Mouse (Mus musculus) C2C12 (cell line): ENCODE data around the gene Irgq. TPM values are rescaled to one million over a fixed set of nuclear protein-coding genes. Genes with fewer than 3 reads are reported as not detected.

ENCODE experiments used
- H3K27me3 ChIP-seq: one replicate; pipeline ENCODE4 v1.6.1; 2011; ENCODE audit not compliant: control insufficient read depth, insufficient read depth, insufficient read length
- H3K36me3 ChIP-seq: one replicate; pipeline ENCODE4 v1.6.1; 2011; ENCODE audit not compliant: control insufficient read depth, insufficient read depth
- H3K4me3 ChIP-seq: one replicate; pipeline ENCODE4 v1.5.1; 2011; ENCODE audit warnings: mild to moderate bottlenecking, control low read depth; ENCODE audit not compliant: poor library complexity, insufficient read depth, severe bottlenecking
- H3K79me2 ChIP-seq: one replicate; pipeline ENCODE4 v1.6.1; 2011; ENCODE audit not compliant: control insufficient read depth, insufficient read depth
- H3K79me3 ChIP-seq: one replicate; pipeline ENCODE4 v1.6.1; 2011; ENCODE audit warnings: low read depth, control low read depth
- H3ac ChIP-seq: one replicate; pipeline ENCODE3; 2011; ENCODE audit warnings: low read depth; ENCODE audit not compliant: control insufficient read depth, insufficient read length
- CEBPB ChIP-seq: IDR thresholded peaks from one replicate; pipeline ENCODE4 v1.6.1; 2011; ENCODE audit warnings: low read depth, mild to moderate bottlenecking, control low read depth, moderate library complexity
- CTCF ChIP-seq: IDR thresholded peaks from one replicate; pipeline ENCODE4 v1.5.1; 2011; ENCODE audit not compliant: control insufficient read depth, insufficient read depth, insufficient read length
- FOSL1 ChIP-seq: IDR thresholded peaks from one replicate; pipeline ENCODE4 v1.8.0; 2011; ENCODE audit warnings: mild to moderate bottlenecking, low read length; ENCODE audit not compliant: poor library complexity, insufficient read depth, severe bottlenecking
- MAX ChIP-seq: IDR thresholded peaks from one replicate; pipeline ENCODE4 v1.6.1; 2011; ENCODE audit warnings: mild to moderate bottlenecking, control low read depth
- MYOD1 ChIP-seq: IDR thresholded peaks from one replicate; pipeline ENCODE4 v1.6.1; 2011; ENCODE audit warnings: low read depth; ENCODE audit not compliant: control insufficient read depth, insufficient read length
- MYOG ChIP-seq: IDR thresholded peaks from one replicate; pipeline ENCODE4 v1.6.1; 2011; ENCODE audit not compliant: control insufficient read depth, insufficient read length; ENCODE audit errors: extremely low read depth
- USF1 ChIP-seq: IDR thresholded peaks from one replicate; pipeline ENCODE4 v1.6.1; 2011; ENCODE audit warnings: low read depth, mild to moderate bottlenecking, control low read depth, moderate library complexity
- polyA plus RNA-seq: library from polyadenylated mRNA; unstranded; fragments of >200 nt; fragmentation: generic; extraction: Trizol; gene quantifications from one replicate; pipeline ENCODE4 v1.2.1, GENCODE M21; 2012; ENCODE audit warnings: missing spikeins

Gene Irgq
- polyA plus RNA-seq, 1 experiment, result 7.9 TPM

GRCm38 (mm10) chr7:24546068-24546614, 15.7 kb downstream of the Irgq start, which contains the start of the genes Pinlyp and Xrcc1:
Gene Pinlyp (minus strand): TSS chr7:24546118.
Gene Xrcc1 (plus strand): TSS chr7:24546289.
- no peak for TF ChIP-seq USF1
- no peak for TF ChIP-seq MYOG
- TF ChIP-seq FOSL1, result no peak
- TF ChIP-seq CEBPB, result no peak
- TF ChIP-seq CTCF, result no peak
- no peak for TF ChIP-seq MYOD1
- no peak for TF ChIP-seq MAX
- H3ac ChIP-seq, result peak within 1 kb of the TSS; percentile 100

GRCm38 (mm10) chr7:24546634-24547389, 16.3 kb downstream of the Irgq start:
- peaks cover 3% of the 10 kb centered on the region for H3K79me3 ChIP-seq
- no peaks in the 10 kb centered on the region for H3K27me3 ChIP-seq
- H3K36me3 ChIP-seq, result no peaks in the 10 kb centered on the region
- peak overlapping the region; percentile 100 for H3ac ChIP-seq
- TF ChIP-seq USF1 (no peak), MYOD1 (peak; percentile 95), FOSL1 (no peak), CTCF (no peak), MAX (no peak)
- H3K4me3 ChIP-seq, result peak overlapping the region; percentile 90
- peaks cover 22% of the 10 kb centered on the region for H3K79me2 ChIP-seq

More at GRCm38 (mm10) chr7:24546068-24546614, 15.7 kb downstream of the Irgq start, which contains the start of the genes Pinlyp and Xrcc1:
- H3K36me3 ChIP-seq, result no peaks in the 10 kb centered on the region
- H3K79me3 ChIP-seq, result peaks cover 3% of the 10 kb centered on the region
- H3K4me3 ChIP-seq, result peak within 1 kb of the TSS; percentile 90
- H3K27me3 ChIP-seq, result no peaks in the 10 kb centered on the region
- peaks cover 22% of the 10 kb centered on the region for H3K79me2 ChIP-seq

- Histone ChIP-seq H3ac (peak overlapping the region; percentile 100), H3K36me3 (peaks cover 2% of the 10 kb centered on the region), H3K79me3 (peaks cover 3% of the 10 kb centered on the region), H3K79me2 (peaks cover 22% of the 10 kb centered on the region), H3K4me3 (peak overlapping the region; percentile 90), H3K27me3 (no peaks in the 10 kb centered on the region)
- TF ChIP-seq CEBPB (no peak), CTCF (no peak), MYOD1 (no peak), USF1 (no peak), FOSL1 (no peak), MAX (no peak), MYOG (no peak)
Measured at GRCm38 (mm10) chr7:24547534-24548036, 17.1 kb downstream of the Irgq start.

- TF ChIP-seq CEBPB (no peak), MYOG (no peak), FOSL1 (no peak), MAX (no peak), MYOD1 (no peak), CTCF (no peak), USF1 (no peak)
- H3K4me3 ChIP-seq, result no peak overlapping the region
- peaks cover 5% of the 10 kb centered on the region for H3K79me3 ChIP-seq
- H3K27me3 ChIP-seq, result no peaks in the 10 kb centered on the region
- no peak overlapping the region for H3ac ChIP-seq
- peaks cover 10% of the 10 kb centered on the region for H3K36me3 ChIP-seq
- peaks cover 22% of the 10 kb centered on the region for H3K79me2 ChIP-seq
Measured at GRCm38 (mm10) chr7:24551985-24552759, 21.7 kb downstream of the Irgq start.

GRCm38 (mm10) chr7:24555786-24556185, 25.3 kb downstream of the Irgq start:
- Histone ChIP-seq H3K79me2 (no peaks in the 10 kb centered on the region), H3K36me3 (peaks cover 10% of the 10 kb centered on the region), H3ac (no peak overlapping the region), H3K4me3 (no peak overlapping the region), H3K27me3 (no peaks in the 10 kb centered on the region), H3K79me3 (peaks cover 3% of the 10 kb centered on the region)
- no peak for TF ChIP-seq MAX
- TF ChIP-seq USF1, result no peak
- no peak for TF ChIP-seq MYOG
- no peak for TF ChIP-seq MYOD1
- TF ChIP-seq CEBPB, result no peak
- TF ChIP-seq CTCF, result no peak
- TF ChIP-seq FOSL1, result no peak
